Mouse (Mus musculus) large intestine, adult 2 months (tissue): Measurements from ENCODE around the gene Bud23. TPM values are rescaled to one million over a fixed set of nuclear protein-coding genes. Genes with fewer than 3 reads are reported as not detected.
"Not testable (repeated sequence)": the region's sequence is repeated elsewhere in the genome, so short reads cannot be mapped to it uniquely, and the experiment has no call there.

Source experiments
- DNase-seq: peaks from one replicate; pipeline ENCODE4 v3.0.0-alpha.2; 2012; ENCODE audit warnings: low read depth, low spot score
- WGBS: fragments of 180-500 bp; shearing (Covaris S2); methylation state at CpG from one replicate; pipeline ENCODE4 v1.1.7; 2018; 5-methylcytosine and 5-hydroxymethylcytosine counted together
- polyA plus RNA-seq: library from polyadenylated mRNA; depleted of rRNA; stranded (reverse); fragments of >200 nt; gene quantifications from 2 replicates; pipeline ENCODE4 v1.2.3, GENCODE M21; 2012

Gene Bud23
- polyA plus RNA-seq, 1 experiment = 52.2 TPM

GRCm38 (mm10) chr5:135073349-135074150 lies 8.8 kb upstream of the Bud23 start:
- 65% methylated on average over 26 of the region's 26 CpGs for WGBS

GRCm38 (mm10) chr5:135072720-135073119 lies 8.0 kb upstream of the Bud23 start:
- 80% methylated on average over 6 of the region's 6 CpGs for WGBS
- no peak for DNase-seq

More at GRCm38 (mm10) chr5:135073349-135074150, 8.8 kb upstream of the Bud23 start:
- no peak for DNase-seq

- DNase-seq = no peak
- 95% methylated on average over 2 of the region's 2 CpGs for WGBS
Observed at GRCm38 (mm10) chr5:135072061-135072460, 7.3 kb upstream of the Bud23 start.

GRCm38 (mm10) chr5:135070448-135070847 lies 5.7 kb upstream of the Bud23 start:
- DNase-seq = no peak
- WGBS = 76% methylated on average over 3 of the region's 3 CpGs

- no peak for DNase-seq
- WGBS = 94% methylated on average over 3 of the region's 3 CpGs
Observed at GRCm38 (mm10) chr5:135066008-135066407, 1.2 kb upstream of the Bud23 start.

- under 1% methylated on average over 40 of the region's 40 CpGs for WGBS
Observed at GRCm38 (mm10) chr5:135064382-135064766, 385 bp downstream of the Bud23 start.

GRCm38 (mm10) chr5:135063629-135064381 lies 954 bp downstream of the Bud23 start, which contains the start of gene Dnajc30:
Dnajc30 (plus strand) TSS chr5:135064202.
- peak; percentile 81 for DNase-seq
- WGBS = under 1% methylated on average over 52 of the region's 52 CpGs

More at GRCm38 (mm10) chr5:135064382-135064766, 385 bp downstream of the Bud23 start:
- no peak for DNase-seq

GRCm38 (mm10) chr5:135053356-135053755 lies 11.4 kb downstream of the Bud23 start:
- 94% methylated on average over 12 of the region's 12 CpGs for WGBS

GRCm38 (mm10) chr5:135049268-135049667 lies 15.5 kb downstream of the Bud23 start:
- 92% methylated on average over 6 of the region's 6 CpGs for WGBS
- not testable (repeated sequence) for DNase-seq

More at GRCm38 (mm10) chr5:135053356-135053755, 11.4 kb downstream of the Bud23 start:
- DNase-seq = no peak

GRCm38 (mm10) chr5:135048539-135048938 lies 16.2 kb downstream of the Bud23 start:
- 92% methylated on average over 5 of the region's 5 CpGs for WGBS
- no peak for DNase-seq

- DNase-seq = no peak
- 94% methylated on average over 3 of the region's 3 CpGs for WGBS
Observed at GRCm38 (mm10) chr5:135044575-135044974, 20.2 kb downstream of the Bud23 start.

GRCm38 (mm10) chr5:135042105-135042788 lies 22.5 kb downstream of the Bud23 start:
- no peak for DNase-seq
- WGBS = 71% methylated on average over 21 of the region's 21 CpGs

GRCm38 (mm10) chr5:135040777-135041176 lies 24.0 kb downstream of the Bud23 start:
- WGBS = 54% methylated on average over 11 of the region's 11 CpGs
- DNase-seq = no peak

GRCm38 (mm10) chr5:135040059-135040458 lies 24.7 kb downstream of the Bud23 start:
- no peak for DNase-seq
- WGBS = 58% methylated on average over 6 of the region's 6 CpGs

GRCm38 (mm10) chr5:135039541-135039940 lies 25.2 kb downstream of the Bud23 start:
- 89% methylated on average over 9 of the region's 9 CpGs for WGBS
- no peak for DNase-seq

- 58% methylated on average over 3 of the region's 3 CpGs for WGBS
Observed at GRCm38 (mm10) chr5:135037946-135038345, 26.8 kb downstream of the Bud23 start.

GRCm38 (mm10) chr5:135035608-135036359 lies 29.0 kb downstream of the Bud23 start:
- 78% methylated on average over 18 of the region's 18 CpGs for WGBS
- no peak for DNase-seq

More at GRCm38 (mm10) chr5:135037946-135038345, 26.8 kb downstream of the Bud23 start:
- no peak for DNase-seq

GRCm38 (mm10) chr5:135034593-135034992 lies 30.2 kb downstream of the Bud23 start:
- WGBS = 98% methylated on average over 2 of the region's 2 CpGs

GRCm38 (mm10) chr5:135032581-135032980 lies 32.2 kb downstream of the Bud23 start:
- 86% methylated on average over 5 of the region's 5 CpGs for WGBS
- DNase-seq = no peak

More at GRCm38 (mm10) chr5:135034593-135034992, 30.2 kb downstream of the Bud23 start:
- no peak for DNase-seq
